Mouse (Mus musculus) c-Kit-positive CD71-negative TER-119-negative erythroid progenitor cells, embryonic 14.5 days (primary cell): ENCODE data around the gene Gnaq.

Source experiments
- DNase-seq: peaks from one replicate; pipeline ENCODE4 v3.0.0-alpha.2; 2013; ENCODE audit warnings: low read depth

Gnaq gene

GRCm38 (mm10) chr19:16201356-16201755, 68.7 kb downstream of the Gnaq start:
- DNase-seq, result no peak

- DNase-seq, result peak; percentile 10
Observed at GRCm38 (mm10) chr19:16204776-16205680, 72.4 kb downstream of the Gnaq start.

- no peak for DNase-seq
Observed at GRCm38 (mm10) chr19:16209616-16210015, 77.0 kb downstream of the Gnaq start.

GRCm38 (mm10) chr19:16214946-16215345, 82.3 kb downstream of the Gnaq start:
- DNase-seq, result no peak

- DNase-seq, result no peak
Observed at GRCm38 (mm10) chr19:16215430-16216016, 82.9 kb downstream of the Gnaq start.

GRCm38 (mm10) chr19:16219978-16220377, 87.3 kb downstream of the Gnaq start:
- no peak for DNase-seq

- no peak for DNase-seq
Observed at GRCm38 (mm10) chr19:16222526-16222925, 89.9 kb downstream of the Gnaq start.

GRCm38 (mm10) chr19:16223126-16223525, 90.5 kb downstream of the Gnaq start:
- no peak for DNase-seq

GRCm38 (mm10) chr19:16224831-16225230, 92.2 kb downstream of the Gnaq start:
- no peak for DNase-seq

GRCm38 (mm10) chr19:16231584-16231983, 99.0 kb downstream of the Gnaq start:
- no peak for DNase-seq

- no peak for DNase-seq
Observed at GRCm38 (mm10) chr19:16235594-16235993, 103.0 kb downstream of the Gnaq start.

GRCm38 (mm10) chr19:16237034-16237433, 104.4 kb downstream of the Gnaq start:
- DNase-seq, result no peak

- DNase-seq, result no peak
Observed at GRCm38 (mm10) chr19:16238072-16238471, 105.4 kb downstream of the Gnaq start.

- DNase-seq, result no peak
Observed at GRCm38 (mm10) chr19:16238512-16238911, 105.9 kb downstream of the Gnaq start.

- DNase-seq, result no peak
Observed at GRCm38 (mm10) chr19:16242708-16243107, 110.1 kb downstream of the Gnaq start.

GRCm38 (mm10) chr19:16249025-16249424, 116.4 kb downstream of the Gnaq start:
- no peak for DNase-seq

- no peak for DNase-seq
Observed at GRCm38 (mm10) chr19:16250921-16251320, 118.3 kb downstream of the Gnaq start.

- DNase-seq, result no peak
Observed at GRCm38 (mm10) chr19:16251819-16252218, 119.2 kb downstream of the Gnaq start.

GRCm38 (mm10) chr19:16252696-16253095, 120.1 kb downstream of the Gnaq start:
- DNase-seq, result peak; percentile 43

GRCm38 (mm10) chr19:16254881-16255280, 122.2 kb downstream of the Gnaq start:
- no peak for DNase-seq

GRCm38 (mm10) chr19:16255294-16255693, 122.7 kb downstream of the Gnaq start:
- no peak for DNase-seq

GRCm38 (mm10) chr19:16258766-16259355, 126.2 kb downstream of the Gnaq start:
- DNase-seq, result no peak
